Mouse (Mus musculus): ENCODE data around the gene Cphx3. TPM values are rescaled to one million over a fixed set of nuclear protein-coding genes. Genes with fewer than 3 reads are reported as not detected.
A peak's percentile ranks its signal among the peaks of the same experiment; 100 is the strongest.
"Not testable (repeated sequence)": the region's sequence is repeated elsewhere in the genome, so short reads cannot be mapped to it uniquely, and the experiment has no call there.

The Cphx3 gene
- polyA plus RNA-seq, 1 experiment from 2014 or later, result not detected

GRCm38 (mm10) chr14:26182380-26182779 lies 100.3 kb downstream of the Cphx3 start, which contains the start of gene Plac9b:
Gene Plac9b (minus strand): TSS chr14:26182480.
- H3K36me3 ChIP-seq (ENCODE audit: poor library complexity, severe bottlenecking); H3K9ac ChIP-seq; H3K27ac ChIP-seq; H3K4me2 ChIP-seq; H3K4me3 ChIP-seq; H3K27me3 ChIP-seq; ATAC-seq; H3K4me1 ChIP-seq; H3K9me3 ChIP-seq (replicated peaks): not testable (repeated sequence)
- WGBS, result no CpG with 5 or more reads among the region's 10 CpGs

DNA sequence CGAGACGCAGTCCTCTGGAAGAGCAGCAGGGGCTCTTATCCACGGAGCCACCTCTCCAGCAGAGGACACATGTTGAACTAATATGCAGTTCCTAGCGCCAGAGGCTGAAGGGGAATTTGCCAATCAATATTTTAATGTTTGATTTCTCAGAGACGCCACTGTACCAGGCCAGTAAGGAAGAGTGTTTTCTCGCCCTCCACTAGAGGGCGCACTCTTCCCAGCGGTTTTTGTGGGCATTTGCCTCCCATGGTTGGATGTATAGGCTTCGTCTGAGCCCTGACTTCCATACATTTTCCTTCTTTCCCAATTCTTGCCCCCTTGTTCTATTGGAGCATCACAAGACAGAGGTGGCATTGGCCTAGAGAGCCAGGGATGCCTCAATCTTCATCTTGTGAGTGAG lies 104.5 kb downstream of the Cphx3 start:
- H3K27me3 ChIP-seq; H3K4me3 ChIP-seq; H3K27ac ChIP-seq; ATAC-seq; H3K36me3 ChIP-seq (ENCODE audit: poor library complexity, severe bottlenecking); H3K9me3 ChIP-seq (replicated peaks); H3K4me2 ChIP-seq; H3K4me1 ChIP-seq; H3K9ac ChIP-seq: not testable (repeated sequence)
- WGBS, result no CpG with 5 or more reads among the region's 9 CpGs

- not testable (repeated sequence) for H3K27ac ChIP-seq; H3K4me3 ChIP-seq; H3K9ac ChIP-seq; H3K4me2 ChIP-seq; H3K27me3 ChIP-seq; H3K4me1 ChIP-seq; H3K36me3 ChIP-seq (ENCODE audit: poor library complexity, severe bottlenecking); ATAC-seq; H3K9me3 ChIP-seq (replicated peaks)
- no CpG with 5 or more reads among the region's 8 CpGs for WGBS
These were observed 106.3 kb downstream of the Cphx3 start for GRCm38 (mm10) chr14:26188361-26188760.

- not testable (repeated sequence) for H3K4me2 ChIP-seq; H3K9ac ChIP-seq; H3K4me1 ChIP-seq; H3K27me3 ChIP-seq; H3K9me3 ChIP-seq (replicated peaks); ATAC-seq; H3K36me3 ChIP-seq (ENCODE audit: poor library complexity, severe bottlenecking); H3K4me3 ChIP-seq; H3K27ac ChIP-seq
- no CpG with 5 or more reads among the region's 3 CpGs for WGBS
These were observed 115.8 kb downstream of the Cphx3 start for GRCm38 (mm10) chr14:26197851-26198250.

DNA sequence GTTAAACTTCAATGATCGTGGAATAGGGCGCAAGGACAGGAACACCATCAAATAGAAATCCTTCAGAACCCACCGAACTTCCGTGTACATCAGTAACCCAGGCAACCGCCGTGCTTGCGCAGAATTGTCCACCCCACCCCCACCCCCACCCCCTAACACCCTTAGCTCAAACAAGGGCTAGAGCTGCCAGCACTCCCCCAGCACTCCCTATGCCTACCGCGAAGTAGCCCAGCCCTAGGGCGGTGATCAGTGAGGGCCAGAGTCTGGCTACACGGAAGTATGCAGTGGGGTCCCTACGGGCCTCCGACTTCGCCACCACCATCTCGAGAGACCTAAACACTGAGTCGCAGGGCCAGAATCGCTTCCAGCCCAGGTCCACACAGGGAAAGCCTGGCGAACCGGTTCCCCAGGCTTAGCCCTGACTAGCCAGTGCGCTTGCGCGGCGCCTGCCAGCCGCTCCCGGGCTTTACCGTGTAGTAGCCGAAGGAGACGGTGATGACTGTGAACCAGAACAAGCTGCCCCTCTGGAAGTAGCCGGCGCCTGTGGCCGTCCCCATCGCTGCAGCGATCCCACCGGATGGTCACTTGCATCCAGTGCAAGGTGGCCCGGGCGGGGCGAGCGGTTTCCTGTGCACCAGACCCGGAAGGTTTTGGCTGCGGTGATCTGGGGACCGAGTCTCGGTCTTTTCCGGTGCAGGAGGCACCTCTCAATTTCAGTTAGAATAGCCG lies 124.3 kb downstream of the Cphx3 start:
- not testable (repeated sequence) for H3K4me3 ChIP-seq; H3K27me3 ChIP-seq; H3K4me2 ChIP-seq; H3K36me3 ChIP-seq (ENCODE audit: poor library complexity, severe bottlenecking); H3K9me3 ChIP-seq (replicated peaks); H3K27ac ChIP-seq; H3K9ac ChIP-seq; H3K4me1 ChIP-seq
- WGBS, result no CpG with 5 or more reads among the region's 44 CpGs
- peak; percentile 85 for ATAC-seq

GRCm38 (mm10) chr14:26206926-26207247 lies 124.8 kb downstream of the Cphx3 start, which contains the start of gene Tmem254b:
Gene Tmem254b (minus strand): TSS chr14:26207041.
- not testable (repeated sequence) for H3K9me3 ChIP-seq (replicated peaks); H3K27me3 ChIP-seq; H3K36me3 ChIP-seq (ENCODE audit: poor library complexity, severe bottlenecking); H3K4me3 ChIP-seq; H3K9ac ChIP-seq; H3K27ac ChIP-seq; H3K4me2 ChIP-seq; H3K4me1 ChIP-seq
- WGBS, result no CpG with 5 or more reads among the region's 10 CpGs
- peak; percentile 68 for ATAC-seq

- H3K4me1 ChIP-seq; H3K4me2 ChIP-seq; ATAC-seq; H3K27ac ChIP-seq; H3K4me3 ChIP-seq; H3K9me3 ChIP-seq (replicated peaks); H3K27me3 ChIP-seq; H3K9ac ChIP-seq; H3K36me3 ChIP-seq (ENCODE audit: poor library complexity, severe bottlenecking): not testable (repeated sequence)
- no CpG with 5 or more reads among the region's 5 CpGs for WGBS
These were observed 134.3 kb downstream of the Cphx3 start for GRCm38 (mm10) chr14:26216233-26217000.

DNA sequence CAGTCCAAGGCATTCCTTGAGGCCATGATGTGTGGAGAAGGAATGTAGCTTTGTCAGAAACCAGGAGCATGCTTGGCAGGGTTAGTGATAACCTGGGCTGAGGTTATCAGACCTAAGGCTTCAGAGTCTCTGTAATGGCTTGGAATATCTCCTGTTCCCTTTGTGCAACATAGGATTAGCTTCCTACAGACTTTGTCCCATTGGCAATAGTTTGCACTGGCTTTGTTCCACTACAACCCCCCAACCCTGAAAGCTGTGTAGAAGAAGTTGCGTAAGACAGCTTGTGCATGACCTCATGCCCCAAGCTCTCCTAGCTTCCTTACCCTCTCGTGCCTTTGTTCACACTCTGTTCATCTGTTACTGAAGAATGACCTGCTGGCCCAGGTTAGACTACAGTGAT lies 155.1 kb downstream of the Cphx3 start:
- not testable (repeated sequence) for H3K4me1 ChIP-seq; H3K9ac ChIP-seq; H3K4me2 ChIP-seq; H3K27me3 ChIP-seq; H3K36me3 ChIP-seq (ENCODE audit: poor library complexity, severe bottlenecking); ATAC-seq; H3K27ac ChIP-seq; H3K4me3 ChIP-seq; H3K9me3 ChIP-seq (replicated peaks)
- no CpG with 5 or more reads among the region's 2 CpGs for whole genome bisulfite sequencing

DNA sequence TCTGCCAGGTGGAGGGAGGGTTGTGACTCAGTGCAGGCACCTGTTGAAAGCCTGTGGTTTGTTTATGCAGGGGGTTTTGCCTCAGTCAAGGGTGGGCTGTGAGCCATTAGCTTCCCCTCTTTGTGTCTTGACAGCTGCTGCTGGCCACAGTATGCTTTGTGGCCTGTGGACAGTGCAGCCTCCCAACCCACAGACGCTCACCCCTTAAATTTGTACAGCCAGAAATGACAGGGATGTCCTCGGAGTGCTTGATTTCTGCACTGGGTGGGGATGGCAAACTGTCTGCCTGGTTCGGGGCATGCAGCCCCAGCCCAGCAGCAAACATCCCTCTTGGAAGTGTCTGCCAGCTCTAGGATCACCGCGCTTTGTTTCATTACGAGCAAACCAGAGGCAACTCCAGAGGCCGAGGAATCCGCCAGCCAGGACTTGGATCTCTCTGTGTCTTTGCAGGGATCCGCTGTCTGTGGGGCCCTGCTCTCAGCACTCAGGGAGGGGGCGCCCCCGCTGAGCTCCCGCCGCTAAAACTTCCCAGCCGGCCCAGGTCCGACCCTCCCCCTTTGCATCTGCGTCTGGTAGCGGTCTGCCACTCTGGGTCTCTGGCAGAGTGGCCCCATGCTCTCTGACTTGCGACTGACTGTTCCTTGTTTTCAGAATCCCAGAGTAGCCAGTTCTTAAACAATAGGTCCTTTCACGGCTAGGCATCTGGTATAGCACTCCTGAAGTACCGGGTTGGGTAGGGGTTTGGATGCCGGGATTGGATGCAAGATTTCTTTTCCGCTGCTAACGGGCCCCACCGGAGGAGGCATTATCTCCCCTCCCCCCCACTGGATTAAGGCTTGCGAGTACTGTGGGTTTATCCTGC lies 175.9 kb downstream of the Cphx3 start, which contains the start of gene Duxbl3:
TSS of gene Duxbl3 (plus strand) at position 207 of the 862 bp plus-strand sequence.
- not testable (repeated sequence) for H3K36me3 ChIP-seq (ENCODE audit: poor library complexity, severe bottlenecking); H3K4me2 ChIP-seq; H3K9ac ChIP-seq; H3K4me1 ChIP-seq; H3K4me3 ChIP-seq; H3K9me3 ChIP-seq (replicated peaks); H3K27me3 ChIP-seq; H3K27ac ChIP-seq
- peak; percentile 88 for ATAC-seq
- no CpG with 5 or more reads among the region's 25 CpGs for WGBS

- not testable (repeated sequence) for H3K27ac ChIP-seq; H3K4me3 ChIP-seq; ATAC-seq; H3K4me2 ChIP-seq; H3K36me3 ChIP-seq (ENCODE audit: poor library complexity, severe bottlenecking); H3K27me3 ChIP-seq; H3K9ac ChIP-seq; H3K4me1 ChIP-seq; H3K9me3 ChIP-seq (replicated peaks)
- no CpG with 5 or more reads among the region's 6 CpGs for WGBS
These were observed 176.6 kb downstream of the Cphx3 start for GRCm38 (mm10) chr14:26258729-26259128.

All from forebrain, embryonic 13.5 days (tissue).